Mouse (Mus musculus): Measurements from ENCODE around the gene Mov10. TPM values are rescaled to one million over a fixed set of nuclear protein-coding genes. Genes with fewer than 3 reads are reported as not detected.

Mov10 gene
- polyA plus RNA-seq, 1 experiment from 2014 or later, result 68.6 TPM

Other genes with a start within 250 kb of the Mov10 start
- 23.8 and 26.1 TPM in 2 replicates for gene Slc16a1, start 179.9 kb downstream of the Mov10 start, polyA plus RNA-seq (2014; fragmentation: Nextera tagmentation; extraction: Ambion mirVana)
- 3.0 and 4.0 TPM in 2 replicates for gene Ppm1j, start 37.5 kb downstream of the Mov10 start, polyA plus RNA-seq (2014; fragmentation: Nextera tagmentation; extraction: Ambion mirVana)
- not detected in 2 replicates for gene Fam19a3, start 36.7 kb downstream of the Mov10 start, polyA plus RNA-seq (2014; fragmentation: Nextera tagmentation; extraction: Ambion mirVana)
- gene Rhoc, start 30.2 kb downstream of the Mov10 start, polyA plus RNA-seq (2014; fragmentation: Nextera tagmentation; extraction: Ambion mirVana), result 163 and 170 TPM in 2 replicates
- gene St7l, start 45.4 kb upstream of the Mov10 start, polyA plus RNA-seq (2014; fragmentation: Nextera tagmentation; extraction: Ambion mirVana), result 34.5 and 50.6 TPM in 2 replicates
- gene Capza1, start 45.9 kb upstream of the Mov10 start, polyA plus RNA-seq (2014; fragmentation: Nextera tagmentation; extraction: Ambion mirVana), result 196 and 202 TPM in 2 replicates
- 4.1 and 4.5 TPM in 2 replicates for gene Wnt2b, start 143.4 kb upstream of the Mov10 start, polyA plus RNA-seq (2014; fragmentation: Nextera tagmentation; extraction: Ambion mirVana)
- 24.3 and 24.8 TPM in 2 replicates for gene Cttnbp2nl, start 234.6 kb upstream of the Mov10 start, polyA plus RNA-seq (2014; fragmentation: Nextera tagmentation; extraction: Ambion mirVana)
- not detected in 2 replicates for gene 4930564D02Rik, start 248.3 kb upstream of the Mov10 start, polyA plus RNA-seq (2014; fragmentation: Nextera tagmentation; extraction: Ambion mirVana)